Mouse (Mus musculus) kidney, adult 2 months (tissue): Measurements from ENCODE around the gene Fam219a. TPM values are rescaled to one million over a fixed set of nuclear protein-coding genes. Genes with fewer than 3 reads are reported as not detected.

Experiments
- DNase-seq: peaks from one replicate; pipeline ENCODE4 v3.0.0; 2021
- H3K27ac ChIP-seq: fragments of 200-500 bp; 2 replicates; pipeline ENCODE4 v1.5.1; 2012; ENCODE audit warnings: low read depth, low read length, control low read depth, inconsistent platforms; ENCODE audit not compliant: insufficient read depth
- H3K27me3 ChIP-seq: fragments of 200-500 bp; replicated peaks from 2 replicates; pipeline ENCODE4 v1.6.1; 2012; ENCODE audit warnings: mild to moderate bottlenecking, moderate library complexity, low read length, inconsistent platforms; ENCODE audit not compliant: control insufficient read depth, insufficient read depth
- H3K36me3 ChIP-seq: fragments of 200-500 bp; 2 replicates; pipeline ENCODE4 v1.6.1; 2012; ENCODE audit warnings: mild to moderate bottlenecking, moderate library complexity, low read length, inconsistent platforms; ENCODE audit not compliant: control insufficient read depth, insufficient read depth
- H3K4me1 ChIP-seq: fragments of 200-500 bp; 2 replicates; pipeline ENCODE4 v1.6.1; 2011; ENCODE audit warnings: low read length; ENCODE audit not compliant: control insufficient read depth, insufficient read depth
- H3K4me3 ChIP-seq: fragments of 200-500 bp; 2 replicates; pipeline ENCODE4 v1.5.1; 2011; ENCODE audit warnings: mild to moderate bottlenecking, low read depth, low read length, control low read depth; ENCODE audit not compliant: insufficient read depth
- CTCF ChIP-seq: fragments of 200-500 bp; conservative IDR thresholded peaks from 2 replicates; pipeline ENCODE4 v1.5.1; 2011; ENCODE audit warnings: low read depth, mild to moderate bottlenecking, control low read depth, low read length, moderate library complexity, mixed read lengths; ENCODE audit not compliant: insufficient read depth, insufficient read length
- POLR2A ChIP-seq: fragments of 200-500 bp; IDR thresholded peaks from one replicate; pipeline ENCODE4 v1.6.1; 2011; ENCODE audit warnings: low read depth, low read length, control low read depth
- whole genome bisulfite sequencing: fragments of 180-500 bp; shearing (Covaris S2); methylation state at CpG from one replicate; pipeline ENCODE4 v1.1.7; 2018; 5-methylcytosine and 5-hydroxymethylcytosine counted together
- polyA plus RNA-seq: library from polyadenylated mRNA; depleted of rRNA; stranded (reverse); fragments of >200 nt; gene quantifications from 2 replicates; pipeline ENCODE4 v1.2.3, GENCODE M21; 2012

Gene Fam219a
- polyA plus RNA-seq, 1 experiment: 16.4 TPM

DNA sequence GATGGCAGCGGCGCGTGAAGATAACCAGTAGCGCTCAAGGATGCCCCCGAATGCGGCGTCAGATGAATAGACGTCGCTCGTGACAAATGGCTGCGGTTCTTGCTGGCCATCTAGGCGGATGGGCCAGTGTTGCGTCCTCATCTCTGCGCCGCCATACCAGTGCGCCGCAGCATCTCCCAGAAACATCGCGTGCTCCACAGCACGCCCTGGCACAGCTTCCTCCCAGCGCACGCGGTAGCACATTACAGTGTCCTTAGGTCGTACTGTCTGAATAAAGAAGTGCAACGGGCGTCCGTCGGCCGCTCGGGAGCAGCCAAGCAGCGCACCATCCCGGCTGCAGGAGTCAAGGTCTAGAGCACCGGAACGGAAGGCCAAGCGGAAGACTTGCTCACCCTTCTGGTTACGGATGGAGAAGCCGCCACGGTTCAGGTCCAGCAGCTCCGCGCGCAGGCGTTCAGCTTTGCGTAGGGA, 70.4 kb downstream of the Fam219a start:
- no peaks in the 10 kb centered on the region for H3K27me3 ChIP-seq
- no peak overlapping the region for H3K4me3 ChIP-seq
- H3K4me1 ChIP-seq: peaks cover 33% of the 10 kb centered on the region; the same call in 1 of the 2 replicates
- no peak for TF ChIP-seq POLR2A
- no peak for TF ChIP-seq CTCF
- WGBS: 26% methylated on average over 43 of the region's 43 CpGs
- no peak overlapping the region for H3K27ac ChIP-seq
- no peaks in the 10 kb centered on the region for H3K36me3 ChIP-seq
- DNase-seq: peak; percentile 92

DNA sequence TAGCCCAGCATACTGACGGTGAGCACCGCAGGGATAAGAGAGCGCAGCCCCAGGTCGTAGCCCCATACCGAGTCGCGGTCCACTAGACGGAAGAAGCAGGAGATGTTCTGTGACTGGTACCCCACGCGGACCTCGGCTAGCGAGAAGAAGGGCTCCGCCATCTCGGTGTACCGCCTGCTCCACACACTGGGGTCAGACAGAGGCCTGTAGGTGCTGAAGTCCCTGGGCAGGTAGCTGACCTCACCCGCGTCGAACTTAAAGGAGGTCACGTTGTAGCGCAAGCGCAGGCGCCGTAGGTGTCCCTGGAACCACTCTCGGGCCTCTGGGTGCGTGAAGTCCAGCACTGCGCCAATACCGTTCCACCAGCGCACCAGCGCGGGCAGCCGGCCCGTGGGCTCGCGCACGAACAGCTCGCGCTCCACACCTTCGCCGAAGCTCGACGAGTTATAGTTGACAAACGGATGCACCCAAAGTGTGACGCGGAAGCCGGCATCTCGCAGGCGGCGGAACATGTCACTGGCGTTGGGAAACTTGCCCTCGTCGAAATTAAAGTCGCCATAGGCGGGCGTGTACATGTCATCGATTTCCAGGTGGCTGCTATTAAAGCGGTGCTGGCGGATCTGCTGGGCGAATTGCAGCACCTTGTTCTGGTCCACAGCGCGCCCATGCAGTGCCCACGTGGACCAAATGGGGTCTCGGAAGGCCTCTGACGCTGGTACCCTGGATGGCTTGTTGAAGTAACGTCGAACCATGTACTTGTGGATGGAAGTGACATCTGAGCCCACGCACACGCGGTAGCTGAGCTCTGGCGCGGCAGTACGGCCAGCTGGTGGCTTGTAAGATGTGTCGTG, 71.1 kb downstream of the Fam219a start:
- Histone ChIP-seq H3K27me3 (no peaks in the 10 kb centered on the region), H3K4me3 (no peak overlapping the region), H3K27ac (no peak overlapping the region), H3K4me1 (peaks cover 39% of the 10 kb centered on the region), H3K36me3 (no peaks in the 10 kb centered on the region)
- no peak for DNase-seq
- TF ChIP-seq POLR2A: no peak
- TF ChIP-seq CTCF: no peak
- WGBS: 47% methylated on average over 72 of the region's 72 CpGs

DNA sequence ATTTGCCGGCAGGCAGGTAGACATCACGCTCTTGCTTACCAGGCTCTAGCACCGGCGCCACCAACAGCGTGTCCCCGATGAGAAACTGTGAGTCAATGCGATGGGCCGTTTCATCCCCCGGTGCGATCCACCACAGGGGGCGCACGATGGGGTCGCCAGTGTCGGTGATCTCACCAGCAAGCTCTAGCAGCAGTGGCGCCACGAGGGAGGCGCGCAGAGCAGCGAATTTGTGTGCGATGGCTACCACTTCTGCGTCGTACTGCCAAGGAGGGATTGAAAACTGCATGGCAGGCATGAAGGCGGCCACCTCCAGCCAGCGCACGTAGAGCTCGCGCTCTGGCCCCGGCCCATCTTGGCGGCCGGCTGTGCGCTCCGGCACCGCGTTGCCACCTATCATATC, 71.8 kb downstream of the Fam219a start:
- no peak overlapping the region for H3K4me3 ChIP-seq
- H3K27me3 ChIP-seq: no peaks in the 10 kb centered on the region
- no peak for DNase-seq
- TF ChIP-seq POLR2A: no peak
- TF ChIP-seq CTCF: no peak
- WGBS: 37% methylated on average over 34 of the region's 34 CpGs
- peaks cover 42% of the 10 kb centered on the region for H3K4me1 ChIP-seq
- no peaks in the 10 kb centered on the region for H3K36me3 ChIP-seq
- no peak overlapping the region for H3K27ac ChIP-seq

DNA sequence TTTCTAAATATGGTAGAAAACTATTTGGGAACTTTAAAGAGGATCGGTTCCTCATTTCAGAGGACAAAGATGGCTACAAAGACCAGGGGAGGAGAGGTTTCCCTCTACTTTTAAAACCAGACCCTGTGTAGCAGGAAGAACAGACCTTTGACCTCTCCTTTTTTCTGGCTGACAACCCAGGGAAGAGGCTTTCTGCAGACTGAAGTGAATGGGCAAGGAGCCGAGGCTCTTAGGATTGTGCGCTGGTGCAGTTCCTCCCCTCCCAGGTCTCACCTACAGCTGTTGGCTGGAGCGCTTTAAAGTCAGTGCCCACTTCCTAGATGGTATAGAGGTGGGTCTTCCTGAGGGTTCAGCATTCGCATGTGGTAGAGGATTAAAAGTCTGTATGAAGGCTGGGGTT, 72.3 kb downstream of the Fam219a start:
- no peak overlapping the region for H3K4me3 ChIP-seq
- no peaks in the 10 kb centered on the region for H3K27me3 ChIP-seq
- H3K4me1 ChIP-seq: peaks cover 42% of the 10 kb centered on the region
- H3K27ac ChIP-seq: no peak overlapping the region
- no peaks in the 10 kb centered on the region for H3K36me3 ChIP-seq
- 57% methylated on average over 5 of the region's 5 CpGs for WGBS
- TF ChIP-seq POLR2A (no peak), CTCF (no peak)
- DNase-seq: peak; percentile 91

DNA sequence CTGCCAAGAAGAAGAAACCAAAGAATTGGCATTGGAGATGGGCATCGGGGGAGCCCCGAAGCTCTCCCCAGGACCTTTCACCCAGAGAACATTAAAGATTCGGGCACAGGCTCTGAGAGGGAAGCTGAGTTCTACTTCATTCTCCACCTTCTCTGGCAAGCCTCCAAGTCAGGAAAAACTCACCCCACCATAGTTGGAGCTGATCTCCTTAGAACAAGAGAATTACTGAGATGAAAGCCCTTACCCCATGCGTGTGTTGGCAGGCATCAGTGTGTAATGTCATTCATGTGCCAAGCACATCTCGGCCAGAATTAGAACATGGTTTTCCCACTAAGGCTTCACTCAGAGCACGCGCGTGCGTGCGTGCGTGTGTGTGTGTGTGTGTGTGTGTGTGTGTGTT, 73.5 kb downstream of the Fam219a start:
- no peak overlapping the region for H3K27ac ChIP-seq
- H3K36me3 ChIP-seq: no peaks in the 10 kb centered on the region
- H3K4me3 ChIP-seq: no peak overlapping the region
- DNase-seq: no peak
- no peaks in the 10 kb centered on the region for H3K27me3 ChIP-seq
- TF ChIP-seq POLR2A (no peak), CTCF (no peak)
- peaks cover 39% of the 10 kb centered on the region for H3K4me1 ChIP-seq
- WGBS: 74% methylated on average over 11 of the region's 11 CpGs

DNA sequence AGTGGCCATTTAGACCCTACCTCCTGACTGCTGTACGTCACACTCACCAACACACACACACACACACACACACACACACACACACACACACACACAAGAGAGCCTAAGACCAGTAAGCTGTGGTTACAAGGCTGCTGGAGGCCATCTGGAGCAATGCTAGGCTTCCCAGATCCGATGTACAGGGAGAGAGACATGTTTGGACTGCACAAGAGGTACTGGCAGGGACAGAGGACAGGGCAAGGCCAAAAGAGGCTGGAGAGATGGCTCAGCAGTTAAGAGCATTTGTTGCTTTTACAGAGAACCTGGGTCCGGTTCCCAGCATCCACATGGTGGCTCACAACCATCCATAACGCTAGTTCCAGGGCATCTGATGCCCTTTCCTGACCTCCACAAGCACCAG, 74.3 kb downstream of the Fam219a start:
- H3K27me3 ChIP-seq: no peaks in the 10 kb centered on the region
- WGBS: 88% methylated on average over 4 of the region's 4 CpGs
- no peak for DNase-seq
- H3K4me3 ChIP-seq: no peak overlapping the region
- peaks cover 39% of the 10 kb centered on the region for H3K4me1 ChIP-seq
- TF ChIP-seq CTCF (no peak), POLR2A (no peak)
- peak overlapping the region; percentile 13; the same call in 1 of the 2 replicates for H3K27ac ChIP-seq
- no peaks in the 10 kb centered on the region for H3K36me3 ChIP-seq

DNA sequence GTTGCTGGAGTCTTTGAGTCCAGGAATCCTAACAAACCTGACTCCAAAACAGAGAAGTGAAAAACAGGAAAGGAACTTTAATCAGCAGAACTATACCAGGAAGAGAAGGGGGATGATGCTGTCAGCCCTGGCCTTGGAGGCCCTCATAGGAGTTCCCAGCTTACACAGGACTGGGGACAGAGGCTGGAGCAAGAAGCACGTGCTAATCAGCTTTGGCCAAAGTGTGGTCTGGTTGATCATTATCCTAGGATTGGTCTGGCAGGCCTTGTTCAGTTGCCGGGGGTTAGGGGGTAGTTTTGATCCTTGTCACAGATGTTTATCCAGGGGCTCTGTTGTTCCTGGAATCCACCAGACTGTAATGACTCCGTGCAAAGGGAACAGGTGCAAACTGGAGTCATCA, 75.0 kb downstream of the Fam219a start:
- Histone ChIP-seq H3K27ac (0 out of 2 replicates have a peak overlapping the region, but pooled peaks have one; percentile 36), H3K27me3 (no peaks in the 10 kb centered on the region), H3K36me3 (no peaks in the 10 kb centered on the region), H3K4me3 (no peak overlapping the region), H3K4me1 (peaks cover 33% of the 10 kb centered on the region)
- WGBS: 19% methylated on average over 3 of the region's 3 CpGs
- peak; percentile 92 for DNase-seq
- TF ChIP-seq CTCF (no peak), POLR2A (no peak)
